Mouse (Mus musculus): ENCODE results near the gene Foxa3.
"Not testable (repeated sequence)": the region's sequence is repeated elsewhere in the genome, so short reads cannot be mapped to it uniquely, and the experiment has no call there.

The Foxa3 gene

GRCm38 (mm10) chr7:19023357-19023814, at the start of gene Foxa3:
TSS of gene Foxa3 (minus strand) at chr7:19023538.
- peak; percentile 75 for DNase-seq (ENCODE audit: low read depth)

GRCm38 (mm10) chr7:19071024-19071423, 47.7 kb upstream of the Foxa3 start:
- not testable (repeated sequence) for DNase-seq (ENCODE audit: low read depth)

- peak; percentile 64 for DNase-seq (ENCODE audit: low read depth)
Measured at GRCm38 (mm10) chr7:19069500-19069899, 46.2 kb upstream of the Foxa3 start.

- peak; percentile 92 for DNase-seq (ENCODE audit: low read depth)
Measured at GRCm38 (mm10) chr7:19068707-19069106, 45.4 kb upstream of the Foxa3 start.

- DNase-seq (ENCODE audit: low read depth), result no peak
Measured at GRCm38 (mm10) chr7:19067935-19068334, 44.6 kb upstream of the Foxa3 start.

- no peak for DNase-seq (ENCODE audit: low read depth)
Measured at GRCm38 (mm10) chr7:19067063-19067462, 43.7 kb upstream of the Foxa3 start.

GRCm38 (mm10) chr7:19065896-19066295, 42.6 kb upstream of the Foxa3 start:
- DNase-seq (ENCODE audit: low read depth), result no peak

GRCm38 (mm10) chr7:19057405-19057804, 34.1 kb upstream of the Foxa3 start:
- DNase-seq (ENCODE audit: low read depth), result no peak

- DNase-seq (ENCODE audit: low read depth), result no peak
Measured at GRCm38 (mm10) chr7:19055108-19055507, 31.8 kb upstream of the Foxa3 start.

GRCm38 (mm10) chr7:19054777-19055076, 31.4 kb upstream of the Foxa3 start:
- no peak for DNase-seq (ENCODE audit: low read depth)

- DNase-seq (ENCODE audit: low read depth), result peak; percentile 53
Measured at GRCm38 (mm10) chr7:19054047-19054776, 30.9 kb upstream of the Foxa3 start, which contains the start of gene Rsph6a. TSS of gene Rsph6a (plus strand) at chr7:19054690.

- DNase-seq (ENCODE audit: low read depth), result no peak
Measured at GRCm38 (mm10) chr7:19053136-19053532, 29.8 kb upstream of the Foxa3 start.

- no peak for DNase-seq (ENCODE audit: low read depth)
Measured at GRCm38 (mm10) chr7:19052345-19053135, 29.2 kb upstream of the Foxa3 start.

GRCm38 (mm10) chr7:19051161-19051560, 27.8 kb upstream of the Foxa3 start:
- DNase-seq (ENCODE audit: low read depth), result no peak

GRCm38 (mm10) chr7:19050172-19050571, 26.8 kb upstream of the Foxa3 start:
- no peak for DNase-seq (ENCODE audit: low read depth)

- DNase-seq (ENCODE audit: low read depth), result no peak
Measured at GRCm38 (mm10) chr7:19049252-19049651, 25.9 kb upstream of the Foxa3 start.

- no peak for DNase-seq (ENCODE audit: low read depth)
Measured at GRCm38 (mm10) chr7:19048006-19048527, 24.7 kb upstream of the Foxa3 start.

GRCm38 (mm10) chr7:19046286-19047069, 23.1 kb upstream of the Foxa3 start:
- no peak for DNase-seq (ENCODE audit: low read depth)

- DNase-seq (ENCODE audit: low read depth), result peak; percentile 46
Measured at GRCm38 (mm10) chr7:19044616-19045015, 21.3 kb upstream of the Foxa3 start.

- DNase-seq (ENCODE audit: low read depth), result no peak
Measured at GRCm38 (mm10) chr7:19031641-19032040, 8.3 kb upstream of the Foxa3 start.

- DNase-seq (ENCODE audit: low read depth), result peak; percentile 71
Measured at GRCm38 (mm10) chr7:19029084-19029653, 5.8 kb upstream of the Foxa3 start.

- peak; percentile 70 for DNase-seq (ENCODE audit: low read depth)
Measured at GRCm38 (mm10) chr7:19028067-19028466, 4.7 kb upstream of the Foxa3 start.

Data from NIH3T3 (cell line).